Mouse (Mus musculus) lung, postnatal 0 days (tissue): ENCODE measurements around the gene Tulp3.

ENCODE experiments used
- CTCF ChIP-seq: IDR thresholded peaks from 2 replicates; pipeline ENCODE4 v1.5.1; 2016; ENCODE audit warnings: antibody characterized with exemption, mild to moderate bottlenecking
- EP300 ChIP-seq: IDR thresholded peaks from 2 replicates; pipeline ENCODE4 v1.6.1; 2016; ENCODE audit warnings: antibody characterized with exemption, mild to moderate bottlenecking, control low read depth

- TF ChIP-seq EP300 (no peak), CTCF (no peak)
Observed at GRCm38 (mm10) chr6:128314796-128315195, 40.9 kb downstream of the Tulp3 start.
